Mouse (Mus musculus) lung, postnatal 0 days (tissue): ENCODE measurements around the gene Egr2.

Experiments
- CTCF ChIP-seq: IDR thresholded peaks from 2 replicates; pipeline ENCODE4 v1.5.1; 2016; ENCODE audit warnings: antibody characterized with exemption, mild to moderate bottlenecking
- EP300 ChIP-seq: IDR thresholded peaks from 2 replicates; pipeline ENCODE4 v1.6.1; 2016; ENCODE audit warnings: antibody characterized with exemption, mild to moderate bottlenecking, control low read depth

GRCm38 (mm10) chr10:67497951-67498350, 37.3 kb upstream of the Egr2 start:
- TF ChIP-seq CTCF (no peak), EP300 (no peak)
